Mouse (Mus musculus) CD4-positive, CD25-positive, alpha-beta regulatory T cell, adult 4 months (primary cell): ENCODE results near the gene Vill. TPM values are rescaled to one million over a fixed set of nuclear protein-coding genes. Genes with fewer than 3 reads are reported as not detected.
A peak's percentile ranks its signal among the peaks of the same experiment; 100 is the strongest.

Experiments used
- ATAC-seq: one replicate; pipeline ENCODE4 v1.8.0; 2017
- polyA plus RNA-seq, 2 experiments: library from polyadenylated mRNA; unstranded; fragments of 100-300 nt; shearing (Covaris generic); gene quantifications; one replicate each; pipeline ENCODE4 v1.2.1; 2017

The Vill gene
- polyA plus RNA-seq, 2 experiments from 2014 or later = 19.6 to 28.1 TPM

DNA sequence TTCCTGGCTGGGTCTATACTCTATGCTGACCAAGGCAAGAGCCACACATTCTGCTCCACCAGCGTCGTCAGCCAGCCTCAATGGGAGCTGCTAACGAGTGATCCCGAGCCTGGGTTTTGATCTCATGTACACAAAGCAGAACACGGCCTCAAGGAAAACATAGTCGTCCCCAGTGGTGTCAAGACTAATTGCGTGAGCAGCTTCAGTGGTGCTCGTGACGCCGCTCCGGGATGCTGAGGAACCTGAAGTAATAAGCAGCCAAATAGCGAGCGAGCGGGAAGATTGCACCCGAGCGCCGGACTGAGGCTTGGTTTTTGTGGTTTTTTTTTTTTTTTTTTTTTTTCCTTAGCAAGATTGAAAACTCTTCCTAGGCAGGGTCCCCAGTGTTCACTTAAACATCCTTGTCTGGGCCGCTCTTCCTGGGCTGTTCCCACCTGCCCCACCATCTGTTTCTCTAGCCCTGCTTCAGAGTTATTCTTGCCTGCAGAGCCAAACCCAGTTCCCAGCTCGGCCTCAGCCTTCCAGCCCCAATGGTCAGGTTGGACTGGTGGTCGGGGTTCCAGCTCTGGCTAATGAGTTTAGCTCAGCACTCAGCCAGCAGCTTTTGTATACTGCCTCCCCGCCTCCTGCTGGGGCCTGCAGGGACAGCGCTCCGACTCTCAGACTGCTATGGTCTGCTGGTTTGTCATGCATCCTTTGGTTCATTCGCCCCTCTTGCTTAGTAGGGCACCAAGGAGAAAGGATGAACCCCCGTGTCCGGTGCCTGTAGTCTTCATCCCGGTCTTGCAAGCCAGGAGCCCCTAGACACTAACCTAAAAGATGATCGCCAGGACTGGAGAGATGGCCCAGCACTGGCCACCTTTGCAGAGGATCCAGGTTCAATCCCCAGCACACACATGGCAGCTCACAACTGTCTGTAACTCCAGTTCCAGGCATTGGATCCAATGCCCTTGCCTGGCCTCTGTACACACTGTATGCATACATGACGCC, 17.6 kb upstream of the Vill start:
- no peak for ATAC-seq

DNA sequence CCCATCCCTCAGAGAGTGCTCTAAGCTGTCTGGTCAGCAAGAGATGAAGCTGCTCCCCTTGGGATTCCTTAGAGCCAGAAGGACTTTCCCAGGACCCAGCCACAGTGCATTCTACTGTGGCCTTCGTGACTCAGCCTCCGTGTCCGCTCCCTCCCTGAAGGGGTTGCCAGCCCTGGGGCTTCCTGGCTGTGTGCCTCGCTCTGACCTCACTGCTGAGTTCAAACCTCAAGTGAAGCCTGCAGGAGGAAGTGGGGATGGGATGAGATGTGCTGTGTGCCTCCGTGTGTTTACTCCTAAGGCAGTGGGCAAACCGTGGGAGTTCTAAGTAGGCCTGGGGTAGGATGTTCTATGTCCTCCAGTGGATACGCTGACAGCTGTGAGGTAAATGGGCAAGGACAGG, 16.7 kb upstream of the Vill start:
- no peak for ATAC-seq

DNA sequence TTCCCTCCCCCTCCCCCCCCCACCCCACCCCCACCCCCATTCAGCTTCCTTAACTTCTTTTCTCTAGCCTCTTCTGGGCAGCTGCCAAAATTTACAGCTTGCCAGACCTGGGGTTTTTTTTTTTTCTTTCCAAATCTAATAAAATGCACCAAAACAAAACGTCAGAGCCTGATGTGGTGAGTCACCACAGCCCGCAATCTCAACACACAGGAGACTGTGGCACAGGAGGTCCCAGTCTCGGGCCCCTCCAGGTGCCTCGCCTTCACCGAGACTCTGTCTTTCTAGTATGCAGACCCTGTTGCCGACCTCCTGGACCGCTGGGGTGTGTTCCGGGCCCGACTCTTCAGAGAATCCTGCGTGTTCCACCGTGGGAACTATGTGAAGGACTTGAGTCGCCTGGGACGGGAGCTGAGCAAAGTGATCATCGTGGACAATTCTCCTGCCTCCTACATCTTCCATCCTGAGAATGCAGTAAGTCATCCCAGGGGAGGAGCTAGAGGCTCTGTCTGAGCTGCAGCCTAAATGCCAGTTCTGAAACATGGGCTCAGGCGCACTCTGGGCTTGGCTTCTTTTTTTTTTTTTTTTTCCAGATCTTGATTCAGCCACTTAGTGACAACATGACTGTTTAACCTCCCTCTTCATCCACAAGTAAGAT, 15.4 kb upstream of the Vill start:
- ATAC-seq = no peak

DNA sequence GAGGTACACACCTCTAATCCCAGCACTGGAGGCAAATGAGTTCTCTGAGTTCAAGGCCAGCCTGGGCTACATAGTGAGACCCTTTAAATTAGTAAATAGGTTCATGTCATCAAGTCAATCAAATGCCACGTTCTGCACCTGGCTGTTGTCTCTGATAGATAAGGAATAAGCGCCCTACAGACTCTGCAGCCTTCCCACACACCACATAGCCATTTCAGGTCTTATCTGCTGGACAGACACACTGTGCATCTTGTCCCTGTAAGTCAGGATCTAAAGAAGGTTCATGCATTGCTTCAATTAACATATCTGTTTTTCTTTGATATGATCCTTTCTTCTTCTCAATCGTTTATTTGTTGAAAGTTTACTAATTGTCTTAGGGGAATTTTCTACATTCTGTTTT, 14.0 kb upstream of the Vill start:
- no peak for ATAC-seq

DNA sequence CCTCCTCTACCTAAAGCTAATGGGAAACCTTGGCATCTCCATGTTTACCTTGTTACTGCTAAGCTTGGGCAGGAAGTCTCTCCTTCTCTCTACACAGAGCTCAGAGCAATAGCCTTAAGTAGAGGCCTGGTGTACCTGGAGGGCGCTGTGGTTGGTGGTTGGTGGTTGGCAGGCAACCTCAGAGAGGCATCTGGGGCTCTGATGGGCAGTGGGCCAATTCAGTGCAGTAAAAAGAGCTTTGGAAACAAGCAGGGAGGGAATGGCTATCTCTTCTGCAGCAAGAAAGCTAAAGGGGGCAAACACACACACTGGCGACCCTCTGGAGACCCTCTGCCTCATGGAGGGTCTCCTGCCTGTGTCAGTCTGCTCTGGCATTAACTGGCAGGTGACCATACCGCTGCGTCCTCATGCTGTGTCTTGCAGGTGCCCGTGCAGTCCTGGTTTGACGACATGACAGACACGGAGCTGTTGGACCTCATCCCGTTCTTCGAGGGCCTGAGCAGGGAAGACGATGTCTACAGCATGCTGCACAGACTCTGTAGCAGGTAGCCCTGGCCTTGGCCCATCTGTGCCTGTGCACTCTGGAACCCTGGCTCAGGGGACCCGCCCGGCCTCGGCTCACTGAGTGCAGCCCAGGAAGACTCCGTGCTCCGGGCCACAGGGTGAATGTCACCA, 12.3 kb upstream of the Vill start:
- no peak for ATAC-seq

DNA sequence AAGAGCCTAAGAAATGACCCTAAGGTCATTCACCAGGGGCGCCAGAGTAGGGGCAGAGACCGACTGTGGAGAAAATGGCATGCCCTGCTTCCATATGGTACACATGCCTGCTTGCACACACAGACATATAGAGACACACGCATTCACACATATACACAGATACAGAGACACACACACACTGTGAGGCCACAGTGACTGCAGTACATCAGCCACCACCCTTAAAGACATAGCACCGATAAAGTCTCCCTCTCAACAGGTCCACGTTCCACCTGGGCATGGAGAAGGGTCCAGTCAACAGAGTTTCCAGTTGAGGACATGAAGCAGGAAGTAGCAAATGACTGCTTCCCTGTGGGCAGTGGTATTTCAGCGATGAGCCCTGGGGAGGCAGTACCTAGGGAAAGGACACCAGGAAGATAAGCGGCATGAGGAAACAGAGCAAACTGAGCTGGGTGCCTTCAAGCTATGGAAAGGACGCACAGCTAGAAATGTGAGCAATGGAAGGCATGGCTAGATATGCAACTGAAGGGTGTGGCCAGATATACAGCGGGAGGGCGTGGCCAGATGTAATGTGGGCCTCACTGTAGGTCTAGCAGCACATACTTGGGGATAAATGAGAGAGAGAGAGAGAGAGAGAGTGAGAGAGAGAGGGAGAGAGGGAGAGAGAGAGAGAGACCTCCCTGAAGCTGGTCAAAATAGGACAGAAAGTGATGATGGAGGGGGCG, 4.2 kb upstream of the Vill start:
- ATAC-seq = no peak

DNA sequence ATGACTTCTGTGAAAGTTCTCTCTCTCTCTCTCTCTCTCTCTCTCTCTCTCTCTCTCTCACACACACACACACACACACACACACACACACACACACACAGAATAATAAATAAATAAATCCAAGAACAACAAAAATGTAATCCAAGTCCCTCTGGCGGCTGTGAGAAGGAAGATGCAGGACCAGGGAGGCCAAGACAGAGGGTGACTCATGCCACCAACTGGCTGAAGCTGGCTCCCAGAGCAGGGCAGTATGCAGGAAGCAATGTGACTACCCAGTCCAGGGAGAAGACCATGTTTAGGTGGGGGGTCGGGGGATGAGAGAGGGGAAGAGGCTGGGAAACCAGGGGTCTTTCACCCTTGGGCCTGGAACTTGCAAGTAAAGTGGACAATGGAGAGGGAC, 1.4 kb upstream of the Vill start:
- no peak for ATAC-seq

DNA sequence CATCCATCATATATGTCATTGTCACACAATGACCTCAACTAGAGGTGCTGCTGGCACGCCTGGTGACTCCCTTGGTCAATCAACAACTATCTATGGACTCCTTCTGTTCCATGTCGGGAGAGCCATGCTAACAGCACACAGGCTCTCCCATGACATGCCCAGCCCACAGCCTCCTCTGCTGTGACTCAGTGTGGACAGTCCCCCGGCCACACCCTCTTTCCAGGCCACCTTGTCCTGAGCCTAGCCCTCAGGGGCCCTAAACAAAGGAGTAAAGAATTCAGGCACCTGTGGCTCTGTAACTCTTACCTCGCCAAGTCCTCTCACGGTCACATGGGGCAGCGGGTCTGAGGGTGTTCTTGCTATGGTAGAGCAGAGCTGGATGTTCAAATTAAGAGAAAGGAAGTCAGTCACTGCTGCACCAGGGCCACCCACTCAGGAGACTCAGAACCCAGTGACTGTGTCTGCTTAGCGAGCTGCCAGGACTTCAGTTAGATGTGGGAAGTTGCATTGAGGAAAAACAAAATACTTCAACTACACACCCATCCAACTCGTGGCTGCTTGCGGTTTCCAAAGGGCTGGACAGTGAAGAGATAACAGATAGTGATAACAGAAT, 1.5 kb downstream of the Vill start:
- no peak for ATAC-seq

DNA sequence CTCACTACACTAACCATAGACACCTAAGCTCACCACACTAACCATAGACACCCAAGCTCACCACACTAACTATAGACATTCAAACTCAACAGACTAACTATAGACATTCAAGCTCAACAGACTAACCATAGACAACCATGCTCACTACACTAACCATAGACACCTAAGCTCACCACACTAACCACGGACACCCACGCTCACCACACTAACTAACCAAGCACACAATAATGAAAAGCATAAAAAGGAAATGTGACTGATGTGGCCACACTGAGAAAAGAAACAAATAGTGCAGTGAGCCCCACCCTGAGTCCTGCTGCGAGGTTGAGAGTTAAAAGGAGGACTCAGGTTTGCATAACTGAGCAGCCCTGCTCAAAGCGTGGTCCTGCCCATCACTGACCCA, 2.8 kb downstream of the Vill start:
- no peak for ATAC-seq

DNA sequence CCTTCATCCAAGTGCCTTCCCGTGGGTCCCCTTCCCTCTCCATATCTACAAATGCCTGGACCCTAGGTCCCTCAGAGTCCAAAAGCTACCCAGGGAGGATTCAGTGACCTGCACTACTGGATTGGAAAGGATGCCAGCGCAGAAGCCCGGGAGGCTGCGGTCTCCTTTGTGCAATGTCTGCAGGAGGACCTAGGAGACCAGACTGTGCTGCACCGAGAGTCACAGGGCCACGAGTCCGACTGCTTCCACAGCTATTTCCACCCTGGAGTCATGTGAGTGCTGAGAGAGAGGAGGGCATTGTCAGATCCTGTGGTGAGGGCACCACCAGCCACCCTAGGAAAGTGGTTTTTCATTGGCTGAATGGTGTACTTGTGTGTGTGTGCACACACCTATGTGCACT, 5.7 kb downstream of the Vill start:
- ATAC-seq = no peak

DNA sequence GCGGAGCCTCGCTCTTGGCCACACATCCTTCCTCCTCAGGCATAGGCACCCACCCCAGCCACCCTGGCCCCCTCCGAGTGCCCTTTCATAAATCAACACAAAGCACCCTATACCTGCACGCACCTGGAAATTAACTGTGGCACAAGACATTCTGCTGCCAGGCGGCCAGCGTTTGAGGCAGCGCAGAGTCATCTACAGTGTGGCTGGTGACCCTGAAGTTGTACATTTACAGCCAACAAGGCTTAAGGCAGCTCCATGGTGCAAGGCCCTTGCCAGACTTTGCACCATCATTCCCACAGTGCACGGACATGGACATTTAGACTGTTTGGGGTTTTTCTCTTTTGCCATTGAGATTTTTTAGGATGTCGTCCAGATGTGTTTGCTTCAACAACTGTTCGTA, 8.1 kb downstream of the Vill start:
- ATAC-seq = no peak

DNA sequence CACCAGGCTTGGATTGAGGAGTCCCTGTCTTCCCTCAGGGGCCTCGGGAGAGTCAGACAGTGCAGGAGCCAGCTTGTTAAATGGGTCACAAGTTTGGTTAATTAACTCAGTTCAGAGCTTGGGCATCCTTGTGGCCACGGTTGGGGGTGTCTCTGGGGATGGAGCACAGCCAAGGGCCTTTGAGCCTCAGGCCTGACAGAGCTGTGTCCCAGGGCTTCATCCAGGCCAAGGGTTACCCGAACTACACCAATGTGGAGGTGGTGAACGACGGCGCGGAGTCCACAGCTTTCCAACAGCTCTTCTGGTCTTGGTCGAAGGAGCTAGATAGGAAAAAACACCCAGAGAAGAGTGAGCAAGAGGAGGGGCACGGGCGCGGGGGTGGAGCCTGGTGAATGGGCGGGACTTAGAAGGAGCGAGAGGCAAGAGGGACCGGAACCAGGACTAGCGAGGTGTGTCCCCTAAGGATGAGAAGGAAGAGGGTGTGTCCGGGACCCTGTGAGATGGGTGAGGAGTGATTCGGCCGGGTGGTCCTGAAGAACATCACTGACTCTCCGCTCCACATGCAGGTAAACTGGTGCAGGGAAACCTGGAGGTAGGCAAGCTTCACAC, 10.6 kb downstream of the Vill start:
- ATAC-seq = no peak

DNA sequence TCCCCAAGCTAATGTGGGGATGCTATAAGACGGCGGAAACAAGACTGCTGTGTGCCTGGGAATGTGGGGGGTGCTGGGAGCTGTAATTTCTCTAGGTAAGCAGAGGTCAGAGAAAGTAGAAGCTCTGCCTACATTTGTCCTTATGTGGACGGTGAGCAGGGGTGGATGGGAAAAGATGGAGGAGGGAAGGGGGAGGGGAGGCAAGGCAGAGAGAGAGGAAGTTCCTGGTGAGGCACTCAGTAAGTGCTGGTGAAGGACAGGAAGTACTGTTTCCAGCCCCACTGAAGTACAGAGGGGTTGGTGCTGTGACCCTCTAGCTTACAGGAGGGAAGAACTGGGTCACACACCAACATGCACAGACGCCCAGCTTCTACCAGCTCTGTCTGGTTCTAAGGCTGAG, 11.7 kb downstream of the Vill start:
- ATAC-seq = no peak

DNA sequence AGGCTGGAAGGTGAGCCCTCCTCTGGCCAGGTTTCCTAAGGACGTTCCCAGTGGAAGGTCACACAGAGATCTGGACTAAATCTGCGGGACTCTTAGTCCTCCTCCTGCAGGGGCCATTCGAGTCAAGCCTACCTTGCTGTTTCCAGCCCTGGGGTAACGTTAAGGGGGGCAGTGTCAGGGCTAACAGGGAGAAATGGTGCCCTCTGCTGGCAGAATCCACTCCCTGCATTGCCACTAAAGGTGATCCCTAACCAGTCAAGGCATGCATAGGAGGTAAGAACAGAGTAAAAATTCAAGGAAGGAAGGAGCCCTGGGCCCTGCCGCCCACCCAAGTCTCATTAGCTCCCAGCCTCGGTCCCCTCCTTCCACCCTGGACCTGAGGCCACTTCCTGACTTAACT, 15.0 kb downstream of the Vill start:
- ATAC-seq = peak; percentile 41

DNA sequence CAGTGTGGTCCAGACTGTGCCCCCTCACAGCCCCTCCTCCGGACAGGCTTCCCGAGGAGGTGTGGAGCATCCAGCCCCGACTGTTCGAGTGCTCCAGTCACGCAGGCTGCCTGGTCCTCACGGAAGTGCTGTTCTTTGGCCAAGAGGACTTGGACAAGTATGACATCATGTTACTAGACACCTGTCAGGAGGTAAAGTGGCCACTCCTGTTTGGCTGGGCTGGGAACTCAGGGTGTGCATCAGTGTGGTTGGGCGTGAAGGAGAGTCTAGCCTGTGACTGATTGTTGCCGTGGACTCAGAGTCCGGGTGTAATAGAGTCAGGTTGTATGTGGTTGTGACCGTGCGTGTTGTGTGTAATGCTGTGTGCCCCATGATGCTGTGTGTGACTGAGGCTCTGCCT, 15.7 kb downstream of the Vill start:
- no peak for ATAC-seq

DNA sequence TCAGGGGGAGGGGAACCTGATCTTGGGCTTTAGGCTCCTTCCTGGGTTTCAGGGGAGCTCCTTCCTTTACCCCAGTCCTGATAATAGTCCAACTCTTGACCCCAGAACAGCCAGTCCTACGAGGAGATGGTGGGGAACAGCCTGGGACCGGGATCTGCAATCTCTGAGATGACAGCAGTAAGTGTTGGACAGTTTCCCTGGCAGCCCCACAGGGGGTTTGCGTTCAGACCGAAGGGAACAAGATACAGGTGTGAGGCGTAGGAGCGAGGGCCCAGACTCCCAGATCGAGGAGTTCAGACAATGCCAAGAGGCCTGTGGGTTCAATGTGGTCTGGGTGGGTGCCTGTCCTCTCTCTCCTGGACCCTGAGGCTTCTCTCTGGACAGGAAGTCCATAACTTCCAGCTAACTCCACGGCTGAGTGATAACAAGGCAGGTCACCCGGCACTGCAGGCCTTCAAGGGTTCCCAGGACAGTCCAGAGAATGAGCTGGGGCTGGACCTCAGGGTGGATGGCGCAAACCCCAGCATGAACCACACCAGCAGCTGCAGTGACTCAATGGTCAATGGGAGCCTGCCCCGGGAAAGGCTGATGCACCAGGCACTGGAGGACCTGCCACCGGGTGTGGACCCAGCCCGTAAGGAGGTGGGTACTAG, 17.7 kb downstream of the Vill start:
- ATAC-seq = no peak

DNA sequence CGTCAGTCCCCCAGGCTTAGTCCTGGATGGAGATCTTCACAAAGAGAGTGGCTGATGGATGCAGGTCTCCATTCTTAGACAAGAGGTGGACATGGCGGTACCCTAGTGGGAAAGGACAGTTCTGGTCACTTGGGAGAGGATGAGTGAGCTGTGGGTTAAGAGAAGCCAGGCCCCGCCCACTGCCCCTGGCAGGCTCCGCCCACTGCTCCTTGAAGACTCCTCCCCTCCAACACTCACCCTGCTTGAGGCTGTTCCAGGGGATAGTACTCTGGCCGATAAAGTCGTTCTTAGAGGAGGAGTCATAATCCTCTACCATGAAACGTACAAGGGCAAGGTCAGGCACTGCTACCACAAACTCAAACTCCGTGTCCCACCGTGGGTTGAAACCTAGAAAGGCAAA, 19.2 kb downstream of the Vill start:
- ATAC-seq = no peak

DNA sequence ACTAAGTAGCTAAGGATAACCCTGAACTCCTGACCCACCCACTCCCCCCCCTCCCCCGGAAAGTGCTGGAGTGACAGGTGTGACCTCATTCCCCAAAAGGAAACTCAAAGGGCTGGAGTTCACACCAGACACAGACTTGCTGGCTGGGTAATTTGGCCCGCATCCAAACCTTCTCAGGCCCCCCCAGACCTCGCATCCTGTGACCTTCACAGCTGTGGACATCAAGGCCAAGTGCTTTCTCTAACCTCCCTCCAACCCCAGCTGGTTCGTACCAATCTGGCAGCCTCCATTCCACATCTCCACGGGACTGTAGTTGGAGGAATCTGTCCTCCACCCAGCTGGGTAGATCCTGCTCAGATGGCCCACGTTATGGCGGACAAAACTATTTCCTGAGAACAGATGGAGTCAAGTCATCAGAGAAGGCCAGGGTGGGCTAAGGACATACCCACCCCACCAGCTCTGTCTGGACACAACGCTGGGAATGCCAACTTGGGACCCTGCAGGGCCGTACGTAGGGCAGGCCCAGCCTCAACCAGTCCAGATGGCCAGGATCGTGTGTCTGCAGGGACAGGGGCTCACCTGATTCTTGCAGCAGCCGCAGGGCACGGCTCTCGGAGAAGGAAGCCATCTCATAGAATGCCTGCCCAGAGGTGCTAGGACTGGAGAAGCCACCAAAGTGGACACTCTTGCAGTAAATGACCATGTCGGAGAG, 20.8 kb downstream of the Vill start:
- no peak for ATAC-seq

DNA sequence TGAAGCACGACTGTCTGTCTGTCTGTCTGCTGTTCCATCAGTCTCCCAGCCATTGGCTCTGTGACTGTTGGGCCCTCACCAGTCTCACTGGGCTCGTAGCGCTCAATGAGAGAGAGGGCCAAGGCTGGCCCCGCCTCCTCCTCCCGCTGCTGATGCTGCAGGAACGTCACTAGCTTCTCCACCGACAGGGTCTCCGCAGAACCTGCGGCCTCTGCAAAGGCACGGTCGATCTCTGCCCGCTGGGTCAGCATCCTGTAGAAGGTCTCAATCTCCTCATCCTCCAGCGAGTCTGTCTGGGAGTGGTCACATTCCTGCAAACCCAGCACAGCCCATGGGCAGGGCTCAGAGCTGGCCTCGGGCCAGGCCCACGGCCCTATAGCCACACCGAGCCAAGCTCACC, 23.1 kb downstream of the Vill start:
- ATAC-seq = no peak

DNA sequence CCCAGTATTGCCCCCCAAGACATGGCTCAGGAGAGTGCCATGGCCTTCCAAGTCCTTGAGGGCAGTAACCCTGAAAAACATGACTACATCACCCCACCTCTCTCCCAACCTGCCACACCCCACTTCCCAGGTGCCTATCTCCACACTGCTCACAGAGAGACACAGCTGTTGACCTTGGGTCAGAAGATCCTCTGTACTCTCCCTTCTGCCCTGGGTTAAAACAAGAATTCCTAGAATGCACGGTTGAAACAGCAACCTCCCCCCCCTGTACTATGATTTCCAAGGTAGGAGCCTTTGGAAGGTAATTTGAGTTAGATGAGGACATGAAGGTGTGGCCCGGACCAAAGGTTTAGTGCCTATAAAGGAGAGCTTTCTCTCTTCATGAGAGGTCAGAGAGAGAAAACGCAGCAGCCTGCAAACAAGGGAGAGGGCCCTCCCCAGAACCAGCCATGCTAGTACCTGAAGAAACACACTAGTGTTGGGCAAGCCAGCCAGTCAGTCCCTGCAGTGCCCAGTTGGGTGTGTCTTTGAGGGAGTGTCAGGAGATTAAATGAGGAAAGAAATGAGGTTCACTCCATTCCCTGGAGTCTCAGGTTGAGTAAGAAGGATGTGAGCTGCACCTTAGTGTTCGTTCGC, 27.6 kb downstream of the Vill start:
- ATAC-seq = no peak
